In the genomic region with DNA sequence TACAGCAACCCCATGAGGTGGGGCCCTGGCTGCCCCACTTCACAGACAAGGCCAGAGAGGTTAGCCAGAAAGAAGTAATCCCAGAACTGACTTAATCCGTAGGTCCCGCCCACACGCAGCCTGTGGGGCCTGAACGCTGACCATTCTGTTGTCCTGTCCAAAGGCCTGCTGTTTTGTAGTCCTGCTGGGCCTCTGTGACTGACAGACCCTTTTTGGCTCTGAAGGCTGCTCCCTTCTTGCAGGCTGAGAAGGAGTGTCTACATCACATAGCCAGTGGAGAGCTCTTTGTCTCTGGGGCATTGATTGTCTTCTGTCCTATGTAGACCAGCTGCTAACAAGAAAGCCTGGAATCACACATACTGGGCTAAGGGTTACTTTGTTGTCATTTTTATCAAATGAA, we compare ENCODE assay signal across 11 mouse cellular contexts. TPM values are rescaled to one million over a fixed set of nuclear protein-coding genes. Genes with fewer than 3 reads are reported as not detected.
DNase-seq lines count a peak whose midpoint lies in the region; ATAC-seq lines count a peak whose summit lies in the region.
"Had no signal": no experiment of that assay in that cellular context is flagged by ENCODE, and none has a peak within 500 bp of the region (broad histone marks: within the 10 kb centered on the region; RNA-seq: fewer than 3 reads in every experiment).

No protein-coding gene starts in this region.

- no peaks in the 10 kb centered on the region for H3K4me1 ChIP-seq in heart, embryonic 12.5 days (replicated peaks)
- H3K4me1 ChIP-seq in forebrain, embryonic 15.5 days = peaks cover 13% of the 10 kb centered on the region
- peaks cover 6% of the 10 kb centered on the region; the same call in 1 of the 2 replicates for H3K4me1 ChIP-seq in midbrain, embryonic 14.5 days (ENCODE audit: control insufficient read depth, insufficient read depth, low read length)

- no peak overlapping the region for H3K4me2 ChIP-seq in heart, embryonic 12.5 days
- H3K4me2 ChIP-seq in forebrain, embryonic 15.5 days (replicated peaks) = no peak overlapping the region
- H3K4me2 ChIP-seq in midbrain, embryonic 14.5 days (ENCODE audit: low read length) = no peak overlapping the region

- peaks cover 57% of the 10 kb centered on the region for H3K36me3 ChIP-seq in heart, embryonic 12.5 days
- H3K36me3 ChIP-seq in forebrain, embryonic 15.5 days = peaks cover 47% of the 10 kb centered on the region
- H3K36me3 ChIP-seq in midbrain, embryonic 14.5 days (ENCODE audit: control insufficient read depth, insufficient read depth, low read length) = peaks cover 81% of the 10 kb centered on the region

- no peak overlapping the region for H3K9ac ChIP-seq in heart, embryonic 12.5 days
- no peak overlapping the region for H3K9ac ChIP-seq in forebrain, embryonic 15.5 days (replicated peaks)
- H3K9ac ChIP-seq in midbrain, embryonic 14.5 days (replicated peaks; ENCODE audit: low read length) = no peak overlapping the region
- H3K9ac ChIP-seq: liver, embryonic 14.5 days had no signal

- ATAC-seq in heart, embryonic 12.5 days (ENCODE audit: insufficient number of reproducible peaks, low FRiP score) = no peak
- ATAC-seq in forebrain, embryonic 15.5 days (replicated peaks) = 0 out of 2 replicates have a peak, but pooled peaks have one; percentile 46
- no peak for ATAC-seq in midbrain, embryonic 14.5 days (ENCODE audit: low FRiP score, low TSS enrichment)

- H3K27ac ChIP-seq in heart, embryonic 12.5 days (ENCODE audit: poor library complexity, severe bottlenecking) = no peak overlapping the region
- H3K27ac ChIP-seq in forebrain, embryonic 15.5 days (replicated peaks) = peak overlapping the region; percentile 45
- peak overlapping the region; percentile 47; the same call in 1 of the 2 replicates for H3K27ac ChIP-seq in midbrain, embryonic 14.5 days (replicated peaks; ENCODE audit: low read depth, low read length)
- H3K27ac ChIP-seq: liver, embryonic 14.5 days had no signal

- WGBS in heart, embryonic 12.5 days = 86% methylated on average over 4 of the region's 4 CpGs
- WGBS in forebrain, embryonic 15.5 days = 4% methylated on average over 4 of the region's 4 CpGs
- WGBS in midbrain, embryonic 14.5 days = 5% methylated on average over 4 of the region's 4 CpGs

- H3K9me3 ChIP-seq in heart, embryonic 12.5 days (replicated peaks) = no peaks in the 10 kb centered on the region
- H3K9me3 ChIP-seq in forebrain, embryonic 15.5 days = no peaks in the 10 kb centered on the region
- H3K9me3 ChIP-seq in midbrain, embryonic 14.5 days (ENCODE audit: control insufficient read depth, low read length) = no peaks in the 10 kb centered on the region

- DNase-seq in heart, adult 11 months = peak; percentile 92
- DNase-seq in embryo, embryonic 10 days (ENCODE audit: low spot score) = peak; percentile 65
- peak; percentile 33 for DNase-seq in midbrain, embryonic 14.5 days
- DNase-seq in thymus, postnatal 14 days = no peak
- no peak for DNase-seq in gastrocnemius, adult 8-10 months (ENCODE audit: low spot score in 2 of 2)
- no peak for DNase-seq in cerebellum, postnatal 4 days (ENCODE audit: low spot score in 2 of 2)
- DNase-seq: adrenal gland, postnatal 14 days; kidney, adult 11 months had no signal

- no peaks in the 10 kb centered on the region for H3K27me3 ChIP-seq in heart, embryonic 12.5 days (replicated peaks)
- no peaks in the 10 kb centered on the region for H3K27me3 ChIP-seq in forebrain, embryonic 15.5 days
- no peaks in the 10 kb centered on the region for H3K27me3 ChIP-seq in midbrain, embryonic 14.5 days (ENCODE audit: control insufficient read depth, insufficient read depth, low read length)

- H3K4me3 ChIP-seq in heart, embryonic 12.5 days = no peak overlapping the region
- H3K4me3 ChIP-seq in forebrain, embryonic 15.5 days = no peak overlapping the region
- no peak overlapping the region for H3K4me3 ChIP-seq in midbrain, embryonic 14.5 days (replicated peaks; ENCODE audit: low read depth, low read length)

RNA-seq across cellular contexts. Expression of gene Ppp6r2, which starts 44.0 kb away (rescaled TPM):
- 21.0 and 25.9 TPM in 2 replicates for polyA plus RNA-seq in heart, embryonic 12.5 days (2016; fragmentation: Nextera tagmentation; extraction: Ambion mirVana)
- polyA plus RNA-seq in forebrain, embryonic 15.5 days (2015; fragmentation: Nextera tagmentation; extraction: Ambion mirVana) = 79.8 and 83.6 TPM in 2 replicates
- 88.6 and 90.0 TPM in 2 replicates for polyA plus RNA-seq in midbrain, embryonic 14.5 days (2014; fragmentation: Nextera tagmentation; extraction: Ambion mirVana)
- total RNA-seq in gastrocnemius, adult 8-10 months (2022) = 100 to 1,000 TPM in 3 of 4 experiments, 10 to 100 TPM in 1; 97.2 to 102 (median 101) TPM

RNA-seq across cellular contexts. Expression of gene Dennd6b, which starts 59.0 kb away (rescaled TPM):
- 19.9 and 20.2 TPM in 2 replicates for polyA plus RNA-seq in heart, embryonic 12.5 days (2016; fragmentation: Nextera tagmentation; extraction: Ambion mirVana)
- 58.5 and 62.2 TPM in 2 replicates for polyA plus RNA-seq in forebrain, embryonic 15.5 days (2015; fragmentation: Nextera tagmentation; extraction: Ambion mirVana)
- polyA plus RNA-seq in midbrain, embryonic 14.5 days (2014; fragmentation: Nextera tagmentation; extraction: Ambion mirVana) = 85.2 and 117 TPM in 2 replicates
- total RNA-seq in gastrocnemius, adult 8-10 months (2022) = 1 to 10 TPM; 8.3 to 9.4 (median 9.2) TPM

RNA-seq across cellular contexts. Expression of gene Sbf1, which starts 59.8 kb away (rescaled TPM):
- 45.0 and 46.3 TPM in 2 replicates for polyA plus RNA-seq in heart, embryonic 12.5 days (2016; fragmentation: Nextera tagmentation; extraction: Ambion mirVana)
- 79.0 and 83.4 TPM in 2 replicates for polyA plus RNA-seq in forebrain, embryonic 15.5 days (2015; fragmentation: Nextera tagmentation; extraction: Ambion mirVana)
- polyA plus RNA-seq in midbrain, embryonic 14.5 days (2014; fragmentation: Nextera tagmentation; extraction: Ambion mirVana) = 103 and 109 TPM in 2 replicates
- total RNA-seq in gastrocnemius, adult 8-10 months (2022) = 100 to 1,000 TPM in 1 of 4 experiments, 10 to 100 TPM in 3; 64.8 to 105 (median 72.5) TPM

Comparison
In these comparisons a context has a peak if more than half of its experiments do, and no peak if none do; other contexts are left out.
1. DNase-seq: peak in heart, adult 11 months (single experiment), embryo, embryonic 10 days (single experiment) and midbrain, embryonic 14.5 days (single experiment); none in thymus, postnatal 14 days (single experiment), gastrocnemius, adult 8-10 months (0 of 2) and cerebellum, postnatal 4 days (0 of 2).